ENCODE assay signal across 8 mouse cellular contexts in the genomic region with DNA sequence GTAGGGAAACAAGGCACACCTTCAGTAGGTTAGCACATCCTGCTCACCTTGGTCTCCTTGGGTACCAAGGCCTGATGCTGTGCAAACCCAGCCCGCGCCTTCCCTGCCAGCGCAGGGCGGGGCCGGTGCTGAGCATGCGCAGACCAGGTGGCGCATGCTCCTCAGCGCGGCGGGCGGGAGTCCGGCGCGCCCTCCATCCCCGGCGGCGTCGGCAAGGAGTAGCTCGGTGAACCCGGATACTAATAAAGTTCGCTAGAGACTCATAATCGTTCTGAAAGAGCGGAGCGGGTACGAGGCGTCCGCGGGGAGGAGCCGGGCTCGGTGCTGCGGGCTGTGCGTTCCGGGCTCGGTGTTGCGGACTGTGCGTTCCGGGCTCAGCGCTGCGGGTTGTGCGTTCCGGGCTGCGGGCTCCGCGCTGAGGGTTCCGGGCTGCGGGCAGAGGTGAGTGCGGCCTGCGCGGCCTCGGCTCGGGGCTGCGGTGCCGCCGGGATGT. TPM values are rescaled to one million over a fixed set of nuclear protein-coding genes. Genes with fewer than 3 reads are reported as not detected.
DNase-seq lines count a peak whose midpoint lies in the region; ATAC-seq and TF ChIP-seq lines count a peak whose summit lies in the region.

A gene (plus strand): TSS at position 155 of the 493 bp plus-strand sequence.

- under 1% methylated on average over 52 of the region's 54 CpGs for WGBS in hindbrain, postnatal 0 days

- TF ChIP-seq CTCF in gastrocnemius, adult 2 months (IDR thresholded peaks at IDR 0.05) = no peak
- no peak for TF ChIP-seq CTCF in hindbrain, postnatal 0 days (IDR thresholded peaks at IDR 0.05; ENCODE audit: low read depth)

- H3K9ac ChIP-seq in hindbrain, postnatal 0 days (replicated peaks; ENCODE audit: low read length) = peak within 1 kb of the TSS; percentile 84

- DNase-seq in gastrocnemius, adult 2 months = peak; percentile 88
- peak; percentile 94 for DNase-seq in hindbrain, postnatal 0 days (ENCODE audit: low spot score)
- peak; percentile 75 to 85 for DNase-seq in left cerebral cortex, adult 18-20 months (ENCODE audit: low spot score in 2 of 2)
- peak; percentile 81 to 89 for DNase-seq in lung, postnatal 4 days
- DNase-seq in retina, postnatal 7 days (ENCODE audit: low read depth, low spot score) = peak; percentile 75
- peak; percentile 72 to 82 for DNase-seq in urinary bladder, adult 18-20 months (ENCODE audit: low spot score in 2 of 2)

- ATAC-seq in activated CD4-positive, CD25-positive, alpha-beta regulatory T cell, adult 4 months = peak; percentile 89
- peak; percentile 87 for ATAC-seq in common myeloid progenitor, adult 5-6 weeks (replicated peaks; ENCODE audit: low read depth, poor library complexity, severe bottlenecking)
- ATAC-seq in hindbrain, postnatal 0 days = peak; percentile 98

- H3K9me3 ChIP-seq in hindbrain, postnatal 0 days (ENCODE audit: low read length) = no peaks in the 10 kb centered on the region

- peaks cover 4% of the 10 kb centered on the region; the same call in 1 of the 2 replicates for H3K4me1 ChIP-seq in hindbrain, postnatal 0 days (ENCODE audit: insufficient read depth, low read length)

- no peaks in the 10 kb centered on the region for H3K27me3 ChIP-seq in hindbrain, postnatal 0 days (ENCODE audit: insufficient read depth, low read length)

- intact Hi-C loops in gastrocnemius, adult 2 months (cut with DNase I) = loop anchor here (5.0 kb wide), 1 partner anchor 47 kb away; no protein-coding TSS in a partner anchor

- H3K36me3 ChIP-seq in hindbrain, postnatal 0 days (ENCODE audit: insufficient read depth, low read length) = peaks cover 14% of the 10 kb centered on the region; the same call in 1 of the 2 replicates

- H3K4me2 ChIP-seq in hindbrain, postnatal 0 days (ENCODE audit: low read depth, low read length) = peak within 1 kb of the TSS; percentile 71

- peak within 1 kb of the TSS; percentile 87 for H3K4me3 ChIP-seq in gastrocnemius, adult 2 months
- peak within 1 kb of the TSS; percentile 70 for H3K4me3 ChIP-seq in hindbrain, postnatal 0 days (ENCODE audit: low read length)

- peak within 1 kb of the TSS; percentile 84 for H3K27ac ChIP-seq in gastrocnemius, adult 2 months
- peak within 1 kb of the TSS; percentile 90 for H3K27ac ChIP-seq in hindbrain, postnatal 0 days

RNA-seq across cellular contexts. Expression of the gene that starts here (rescaled TPM):
- polyA plus RNA-seq in activated CD4-positive, CD25-positive, alpha-beta regulatory T cell, adult 4 months (2017; shearing (Covaris generic)) = 1 to 10 TPM; 7.0 to 7.3 TPM
- total RNA-seq in common myeloid progenitor, adult 5-6 weeks (2017) = 3.7 and 4.3 TPM in 2 replicates
- 1 to 10 TPM; 4.1 to 5.9 TPM for total RNA-seq in gastrocnemius, adult 2 months (2021)
- 9.0 and 11.6 TPM in 2 replicates for total RNA-seq in hindbrain, postnatal 0 days (2014; rRNA removed)
- 24.9 and 26.1 TPM in 2 replicates for polyA plus RNA-seq in hindbrain, postnatal 0 days (2015; fragmentation: Nextera tagmentation; extraction: Ambion mirVana)
- total RNA-seq in left cerebral cortex, adult 18-20 months (2021) = 10 to 100 TPM; 26.8 to 31.2 TPM

Comparison
In these comparisons a context has a peak if more than half of its experiments do, and no peak if none do; other contexts are left out.
1. Peak in every context shown above with its lines: DNase-seq, ATAC-seq, H3K4me3 ChIP-seq and H3K27ac ChIP-seq.